Mouse (Mus musculus) embryonic fibroblast, embryonic 13.5 days (primary cell): ENCODE measurements around the gene Rbm18.

Source experiments
- CTCF ChIP-seq: IDR thresholded peaks from 2 replicates; pipeline ENCODE4 v1.5.1; 2011; ENCODE audit warnings: mild to moderate bottlenecking, control low read depth, low read length, moderate library complexity, borderline replicate concordance; ENCODE audit not compliant: insufficient read depth
- POLR2A ChIP-seq: IDR thresholded peaks from 2 replicates; pipeline ENCODE4 v1.6.1; 2011; ENCODE audit warnings: low read depth, mild to moderate bottlenecking, control low read depth, low read length, moderate library complexity

DNA sequence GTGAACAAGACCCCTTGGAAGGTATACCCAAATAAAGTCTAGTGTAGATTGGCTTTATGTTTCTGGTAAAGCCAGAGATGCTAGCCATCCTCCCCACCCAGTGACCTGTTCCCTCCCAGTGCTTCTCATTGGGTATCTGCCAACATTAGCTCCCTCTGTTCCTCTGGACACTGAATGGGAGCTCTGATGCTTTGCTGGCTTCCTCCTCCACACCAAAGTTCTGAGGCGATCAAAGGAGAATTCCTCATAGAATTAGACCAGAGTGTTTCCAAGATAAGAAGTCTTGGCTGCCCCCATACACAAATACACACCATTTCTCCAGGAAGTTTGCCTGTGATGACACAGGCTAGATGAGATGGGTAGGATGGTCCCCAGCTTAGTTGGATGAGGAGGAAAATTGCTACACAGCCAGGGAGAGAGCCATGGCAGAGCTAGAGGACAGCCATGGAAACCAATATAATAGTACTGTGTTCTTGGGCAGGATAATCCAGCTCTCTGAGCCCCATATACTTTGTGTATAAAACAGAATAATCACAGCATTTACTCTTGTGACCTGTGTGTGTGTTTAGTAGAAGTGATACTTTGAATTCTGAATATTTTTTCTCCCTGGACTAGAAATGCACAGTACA lies 31.5 kb upstream of the Rbm18 start:
- TF ChIP-seq CTCF (no peak), POLR2A (no peak)
